Mouse (Mus musculus): Measurements from ENCODE around the gene Col5a1. TPM values are rescaled to one million over a fixed set of nuclear protein-coding genes. Genes with fewer than 3 reads are reported as not detected.

The Col5a1 gene
- 12.9 and 15.3 TPM in 2 replicates for polyA plus RNA-seq (2012; rRNA removed)

GRCm38 (mm10) chr2:27886148-27886551 lies at the start of gene Col5a1:
Gene Col5a1 (plus strand): TSS chr2:27886425.
- DNase-seq = peak in 1 of 2 experiments; percentile 26
- TF ChIP-seq POLR2A (IDR thresholded peaks at IDR 0.05; ENCODE audit: borderline replicate concordance, insufficient read depth, low read length) = no peak
- TF ChIP-seq CTCF (IDR thresholded peaks at IDR 0.05; ENCODE audit: borderline replicate concordance, insufficient read depth, low read depth, low read length) = no peak
- Histone ChIP-seq H3K27ac (ENCODE audit: insufficient read depth, low read length) (no peak within 1 kb of the TSS), H3K4me3 (replicated peaks; ENCODE audit: insufficient read depth, low read depth, low read length) (peak within 1 kb of the TSS; percentile 26), H3K27me3 (ENCODE audit: control insufficient read depth, insufficient read depth, low read length) (peaks cover 2% of the 10 kb centered on the region; the same call in 1 of the 2 replicates), H3K4me1 (ENCODE audit: control insufficient read depth, insufficient read depth, low read length) (no peaks in the 10 kb centered on the region)
- WGBS = 2% methylated on average over 44 of the region's 45 CpGs

- Histone ChIP-seq H3K27me3 (ENCODE audit: control insufficient read depth, insufficient read depth, low read length) (no peaks in the 10 kb centered on the region), H3K4me3 (replicated peaks; ENCODE audit: insufficient read depth, low read depth, low read length) (no peak overlapping the region), H3K27ac (ENCODE audit: insufficient read depth, low read length) (no peak overlapping the region), H3K4me1 (ENCODE audit: control insufficient read depth, insufficient read depth, low read length) (peaks cover 6% of the 10 kb centered on the region)
- DNase-seq = no peak
- WGBS = 67% methylated on average over 9 of the region's 9 CpGs
- no peak for TF ChIP-seq POLR2A (IDR thresholded peaks at IDR 0.05; ENCODE audit: borderline replicate concordance, insufficient read depth, low read length)
- no peak for TF ChIP-seq CTCF (IDR thresholded peaks at IDR 0.05; ENCODE audit: borderline replicate concordance, insufficient read depth, low read depth, low read length)
Observed at GRCm38 (mm10) chr2:27838112-27838511, 48.1 kb upstream of the Col5a1 start.

DNA sequence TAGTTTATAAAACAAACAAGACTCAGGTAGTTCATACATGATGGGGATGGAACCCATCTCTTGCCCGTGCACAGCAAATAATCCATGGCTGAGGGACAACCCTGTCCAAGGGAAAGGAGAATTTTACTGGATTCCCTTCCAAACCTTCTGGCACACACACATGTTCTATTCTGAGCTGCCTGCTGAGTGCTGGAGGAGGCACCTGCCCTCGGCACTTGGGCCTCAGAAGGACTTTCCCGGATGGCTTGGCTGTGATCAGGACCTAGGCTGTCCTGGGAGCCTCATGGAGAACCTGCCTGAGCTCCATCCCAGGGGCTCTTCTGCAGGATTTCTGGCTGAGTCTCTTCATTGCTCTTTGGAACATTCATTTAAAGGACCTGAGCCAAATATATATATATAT lies 45.3 kb upstream of the Col5a1 start:
- peaks cover 6% of the 10 kb centered on the region for H3K4me1 ChIP-seq (ENCODE audit: control insufficient read depth, insufficient read depth, low read length)
- no peak overlapping the region for H3K27ac ChIP-seq (ENCODE audit: insufficient read depth, low read length)
- DNase-seq = peak; percentile 28 to 52
- H3K4me3 ChIP-seq (replicated peaks; ENCODE audit: insufficient read depth, low read depth, low read length) = no peak overlapping the region
- WGBS = 7% methylated on average over 3 of the region's 3 CpGs
- no peaks in the 10 kb centered on the region for H3K27me3 ChIP-seq (ENCODE audit: control insufficient read depth, insufficient read depth, low read length)
- TF ChIP-seq CTCF (IDR thresholded peaks at IDR 0.05; ENCODE audit: borderline replicate concordance, insufficient read depth, low read depth, low read length) (no peak), POLR2A (IDR thresholded peaks at IDR 0.05; ENCODE audit: borderline replicate concordance, insufficient read depth, low read length) (no peak)

GRCm38 (mm10) chr2:27842893-27843292 lies 43.3 kb upstream of the Col5a1 start:
- H3K27ac ChIP-seq (ENCODE audit: insufficient read depth, low read length) = no peak overlapping the region
- H3K4me3 ChIP-seq (replicated peaks; ENCODE audit: insufficient read depth, low read depth, low read length) = no peak overlapping the region
- 60% methylated on average over 13 of the region's 13 CpGs for WGBS
- peaks cover 6% of the 10 kb centered on the region for H3K4me1 ChIP-seq (ENCODE audit: control insufficient read depth, insufficient read depth, low read length)
- DNase-seq = no peak
- no peaks in the 10 kb centered on the region for H3K27me3 ChIP-seq (ENCODE audit: control insufficient read depth, insufficient read depth, low read length)
- TF ChIP-seq CTCF (IDR thresholded peaks at IDR 0.05; ENCODE audit: borderline replicate concordance, insufficient read depth, low read depth, low read length) = no peak
- TF ChIP-seq POLR2A (IDR thresholded peaks at IDR 0.05; ENCODE audit: borderline replicate concordance, insufficient read depth, low read length) = no peak

DNA sequence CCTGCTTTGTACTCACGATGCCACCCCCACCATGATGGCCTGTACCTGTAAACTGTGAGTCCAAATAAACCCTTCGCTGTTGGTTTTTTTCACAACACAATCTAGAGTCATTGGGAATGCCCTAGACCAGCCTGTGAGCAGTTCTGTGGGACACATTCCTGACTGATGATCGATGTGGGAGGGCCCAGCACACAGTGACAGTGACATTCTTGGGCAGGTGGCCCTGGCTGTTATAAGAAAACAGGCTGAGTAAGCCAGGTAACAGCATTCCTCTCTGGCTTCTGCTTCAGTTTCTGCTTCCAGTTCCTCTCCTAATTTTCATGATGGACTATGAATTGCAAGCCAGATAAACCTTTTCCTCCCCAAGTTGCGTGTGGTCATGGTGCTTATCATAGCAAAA lies 41.3 kb upstream of the Col5a1 start:
- WGBS = 93% methylated on average over 4 of the region's 4 CpGs
- no peak for DNase-seq
- no peak overlapping the region for H3K27ac ChIP-seq (ENCODE audit: insufficient read depth, low read length)
- no peaks in the 10 kb centered on the region for H3K27me3 ChIP-seq (ENCODE audit: control insufficient read depth, insufficient read depth, low read length)
- TF ChIP-seq CTCF (IDR thresholded peaks at IDR 0.05; ENCODE audit: borderline replicate concordance, insufficient read depth, low read depth, low read length) (no peak), POLR2A (IDR thresholded peaks at IDR 0.05; ENCODE audit: borderline replicate concordance, insufficient read depth, low read length) (no peak)
- H3K4me3 ChIP-seq (replicated peaks; ENCODE audit: insufficient read depth, low read depth, low read length) = no peak overlapping the region
- H3K4me1 ChIP-seq (ENCODE audit: control insufficient read depth, insufficient read depth, low read length) = peaks cover 6% of the 10 kb centered on the region

DNA sequence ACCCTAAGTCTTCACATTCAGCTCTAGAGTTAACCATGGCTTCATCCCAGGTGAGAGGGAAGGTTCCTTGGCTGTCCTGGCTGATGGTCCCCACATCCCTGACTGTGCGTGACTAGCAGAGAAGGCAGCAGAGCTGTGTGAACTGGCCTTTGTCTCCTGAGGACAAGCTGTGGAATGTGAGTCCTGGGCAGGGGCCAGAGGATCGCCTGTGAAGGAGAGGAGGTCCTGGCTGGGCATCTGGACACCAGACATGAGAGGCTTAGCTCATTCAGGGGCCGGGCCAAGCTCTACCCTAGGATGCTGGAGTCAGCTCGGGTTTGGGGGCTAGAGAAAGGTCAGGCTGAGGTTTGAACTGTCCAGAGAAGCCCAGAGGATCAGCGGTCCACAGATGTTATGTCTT lies 39.2 kb upstream of the Col5a1 start:
- no peak for DNase-seq
- no peaks in the 10 kb centered on the region for H3K27me3 ChIP-seq (ENCODE audit: control insufficient read depth, insufficient read depth, low read length)
- no peaks in the 10 kb centered on the region; the same call in 1 of the 2 replicates for H3K4me1 ChIP-seq (ENCODE audit: control insufficient read depth, insufficient read depth, low read length)
- 42% methylated on average over 5 of the region's 5 CpGs for WGBS
- H3K27ac ChIP-seq (ENCODE audit: insufficient read depth, low read length) = no peak overlapping the region
- H3K4me3 ChIP-seq (replicated peaks; ENCODE audit: insufficient read depth, low read depth, low read length) = no peak overlapping the region
- no peak for TF ChIP-seq CTCF (IDR thresholded peaks at IDR 0.05; ENCODE audit: borderline replicate concordance, insufficient read depth, low read depth, low read length)
- no peak for TF ChIP-seq POLR2A (IDR thresholded peaks at IDR 0.05; ENCODE audit: borderline replicate concordance, insufficient read depth, low read length)

DNA sequence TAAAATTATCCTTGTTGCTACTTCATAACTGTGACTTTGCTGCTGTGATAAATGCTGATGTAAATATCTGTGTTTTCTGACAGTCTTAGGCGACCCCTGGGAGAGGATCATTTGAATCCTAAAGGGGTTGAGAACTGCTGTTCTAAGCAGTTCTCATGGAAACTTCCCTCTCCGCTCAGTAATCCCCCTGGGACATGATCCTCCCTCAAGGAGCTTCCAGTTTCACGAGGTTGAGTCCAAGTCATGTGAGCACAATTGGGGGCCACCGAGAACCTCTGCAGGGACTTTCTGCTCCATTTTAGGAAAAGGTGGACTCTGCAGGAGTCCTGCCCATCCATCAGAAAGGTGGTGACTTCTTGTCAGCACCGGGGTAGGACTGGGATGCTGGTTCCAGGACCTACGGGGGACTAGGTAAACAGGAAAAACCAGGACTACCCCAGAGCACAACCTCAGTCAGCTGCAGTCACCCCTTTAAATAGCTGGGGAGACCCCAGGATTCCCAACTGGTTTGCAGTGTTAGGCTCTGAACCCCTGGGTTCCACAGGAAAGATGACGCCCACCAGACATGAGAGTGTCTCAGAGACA lies 38.3 kb upstream of the Col5a1 start:
- WGBS = 82% methylated on average over 7 of the region's 7 CpGs
- Histone ChIP-seq H3K4me1 (ENCODE audit: control insufficient read depth, insufficient read depth, low read length) (no peaks in the 10 kb centered on the region; the same call in 1 of the 2 replicates), H3K4me3 (replicated peaks; ENCODE audit: insufficient read depth, low read depth, low read length) (no peak overlapping the region), H3K27ac (ENCODE audit: insufficient read depth, low read length) (no peak overlapping the region), H3K27me3 (ENCODE audit: control insufficient read depth, insufficient read depth, low read length) (no peaks in the 10 kb centered on the region)
- TF ChIP-seq POLR2A (IDR thresholded peaks at IDR 0.05; ENCODE audit: borderline replicate concordance, insufficient read depth, low read length) = no peak
- TF ChIP-seq CTCF (IDR thresholded peaks at IDR 0.05; ENCODE audit: borderline replicate concordance, insufficient read depth, low read depth, low read length) = no peak
- DNase-seq = no peak

GRCm38 (mm10) chr2:27848466-27848865 lies 37.8 kb upstream of the Col5a1 start:
- DNase-seq = no peak
- no peaks in the 10 kb centered on the region for H3K27me3 ChIP-seq (ENCODE audit: control insufficient read depth, insufficient read depth, low read length)
- WGBS = 83% methylated on average over 5 of the region's 5 CpGs
- TF ChIP-seq CTCF (IDR thresholded peaks at IDR 0.05; ENCODE audit: borderline replicate concordance, insufficient read depth, low read depth, low read length) = no peak
- no peak for TF ChIP-seq POLR2A (IDR thresholded peaks at IDR 0.05; ENCODE audit: borderline replicate concordance, insufficient read depth, low read length)
- no peak overlapping the region for H3K4me3 ChIP-seq (replicated peaks; ENCODE audit: insufficient read depth, low read depth, low read length)
- H3K4me1 ChIP-seq (ENCODE audit: control insufficient read depth, insufficient read depth, low read length) = no peaks in the 10 kb centered on the region; the same call in 1 of the 2 replicates
- no peak overlapping the region for H3K27ac ChIP-seq (ENCODE audit: insufficient read depth, low read length)

Data from cerebellum, adult 2 months (tissue).